Mouse (Mus musculus) gastrocnemius, adult 18-20 months (tissue): ENCODE results near the gene Rela. TPM values are rescaled to one million over a fixed set of nuclear protein-coding genes. Genes with fewer than 3 reads are reported as not detected.

Experiments used
- DNase-seq: peaks from one replicate; pipeline ENCODE4 v3.0.0; 2021; ENCODE audit warnings: low spot score
- long read RNA-seq, 2 experiments: library from polyadenylated mRNA; stranded (forward); transcript quantifications; one replicate each; pipeline ENCODE4 v2.0.0; 2021
- total RNA-seq, 2 experiments: library from RNA; stranded (reverse); gene quantifications; 2 replicates each; pipeline ENCODE4 v1.2.3; 2021

The Rela gene
- total RNA-seq, result 10 to 100 TPM; 14.6 to 19.3 TPM
- long read RNA-seq, experiment 1, transcript Rela-201 (11 exons, 2,716 nt), result major isoform, 16 of 23 reads
- long read RNA-seq, experiment 1, partial matches to known transcripts, result 3 of 23 reads
- long read RNA-seq, experiment 1, other reads (novel, unspliced or antisense), result 4 of 23 reads
- long read RNA-seq, experiment 2, transcript Rela-201 (11 exons, 2,716 nt), result major isoform, 14 of 21 reads
- long read RNA-seq, experiment 2, partial matches to known transcripts, result 6 of 21 reads
- long read RNA-seq, experiment 2, other reads (novel, unspliced or antisense), result 1 of 21 reads

GRCm38 (mm10) chr19:5637069-5638047 lies at the start of gene Rela:
Gene Rela (plus strand): TSS chr19:5637483.
- DNase-seq, result peak; percentile 92

GRCm38 (mm10) chr19:5589159-5589558 lies 48.1 kb upstream of the Rela start:
- DNase-seq, result no peak

- no peak for DNase-seq
These were observed 45.4 kb upstream of the Rela start for GRCm38 (mm10) chr19:5591888-5592287.

GRCm38 (mm10) chr19:5599224-5599623 lies 38.1 kb upstream of the Rela start:
- DNase-seq, result no peak

GRCm38 (mm10) chr19:5601752-5602541 lies 35.3 kb upstream of the Rela start, which contains the start of gene Rnaseh2c:
Gene Rnaseh2c (plus strand): TSS chr19:5601873.
- DNase-seq, result peak; percentile 64

GRCm38 (mm10) chr19:5603664-5604063 lies 33.6 kb upstream of the Rela start:
- no peak for DNase-seq

- no peak for DNase-seq
These were observed 32.2 kb upstream of the Rela start for GRCm38 (mm10) chr19:5605126-5605525.

- DNase-seq, result no peak
These were observed 31.1 kb upstream of the Rela start for GRCm38 (mm10) chr19:5606196-5606595.

GRCm38 (mm10) chr19:5607705-5608410 lies 29.4 kb upstream of the Rela start:
- no peak for DNase-seq

- no peak for DNase-seq
These were observed 28.6 kb upstream of the Rela start for GRCm38 (mm10) chr19:5608707-5609106.

- no peak for DNase-seq
These were observed 28.1 kb upstream of the Rela start for GRCm38 (mm10) chr19:5609171-5609546.

GRCm38 (mm10) chr19:5609547-5610404 lies 27.5 kb upstream of the Rela start, which contains the start of gene Kat5:
Gene Kat5 (minus strand): TSS chr19:5610237.
- peak; percentile 94 for DNase-seq

- no peak for DNase-seq
These were observed 25.3 kb upstream of the Rela start for GRCm38 (mm10) chr19:5611973-5612372.

- DNase-seq, result no peak
These were observed 24.4 kb upstream of the Rela start for GRCm38 (mm10) chr19:5612762-5613411.

GRCm38 (mm10) chr19:5614953-5615352 lies 22.3 kb upstream of the Rela start:
- no peak for DNase-seq

- no peak for DNase-seq
These were observed 17.3 kb upstream of the Rela start for GRCm38 (mm10) chr19:5620007-5620406.

- no peak for DNase-seq
These were observed 15.4 kb upstream of the Rela start for GRCm38 (mm10) chr19:5621884-5622283.

GRCm38 (mm10) chr19:5625311-5625710 lies 12.0 kb upstream of the Rela start:
- no peak for DNase-seq

GRCm38 (mm10) chr19:5629907-5630306 lies 7.4 kb upstream of the Rela start:
- DNase-seq, result no peak
